Mouse (Mus musculus) neural tube, postnatal 0 days (tissue): ENCODE measurements around the gene Isoc2b. TPM values are rescaled to one million over a fixed set of nuclear protein-coding genes. Genes with fewer than 3 reads are reported as not detected.

ENCODE experiments used
- polyA plus RNA-seq: library from polyadenylated mRNA; unstranded; fragments of >200 nt; fragmentation: Nextera tagmentation; extraction: Ambion mirVana; gene quantifications from 2 replicates; pipeline ENCODE4 v1.2.1, GENCODE M21; 2015

Gene Isoc2b
- 3.1 and 4.0 TPM in 2 replicates for polyA plus RNA-seq

GRCm38 (mm10) chr7:4870133-4870532 lies at the start of gene Isoc2b:
Gene Isoc2b, minus strand, starts transcription at chr7:4870258.

GRCm38 (mm10) chr7:4915007-4915665 lies 45.1 kb upstream of the Isoc2b start, which contains the start of gene Zfp628:
Gene Zfp628, plus strand, starts transcription at chr7:4915217.

GRCm38 (mm10) chr7:4906466-4906950 lies 36.5 kb upstream of the Isoc2b start, which contains the start of gene Gm36210:
Gene Gm36210, minus strand, starts transcription at chr7:4906516.

GRCm38 (mm10) chr7:4876753-4877221 lies 6.7 kb upstream of the Isoc2b start, which contains the start of gene Isoc2a:
Gene Isoc2a, plus strand, starts transcription at chr7:4877153.

GRCm38 (mm10) chr7:4844245-4844916 lies 25.7 kb downstream of the Isoc2b start, which contains the start of gene Shisa7:
Gene Shisa7, minus strand, starts transcription at chr7:4844696.

GRCm38 (mm10) chr7:4812303-4813104 lies 57.6 kb downstream of the Isoc2b start, which contains the start of gene Ube2s:
Gene Ube2s, minus strand, starts transcription at chr7:4812590.

Other genes with a start within 250 kb of the Isoc2b start
- gene Tmem86b, start 238.8 kb downstream of the Isoc2b start, polyA plus RNA-seq: 0.75 and 1.0 TPM in 2 replicates
- gene Ppp6r1, start 211.2 kb downstream of the Isoc2b start, polyA plus RNA-seq: 11.9 and 12.9 TPM in 2 replicates
- gene Hspbp1, start 185.2 kb downstream of the Isoc2b start, polyA plus RNA-seq: 159 and 162 TPM in 2 replicates
- gene Brsk1, start 179.7 kb downstream of the Isoc2b start, polyA plus RNA-seq: 9.4 and 9.6 TPM in 2 replicates
- gene Tmem150b, start 145.0 kb downstream of the Isoc2b start, polyA plus RNA-seq: 0.13 TPM in 1 of 2 replicates, not detected in the other
- 27.9 and 32.2 TPM in 2 replicates for gene Kmt5c, start 130.1 kb downstream of the Isoc2b start, polyA plus RNA-seq
- gene Cox6b2, start 117.2 kb downstream of the Isoc2b start, polyA plus RNA-seq: 64.8 and 72.7 TPM in 2 replicates
- not detected in 2 replicates for gene Fam71e2, start 99.0 kb downstream of the Isoc2b start, polyA plus RNA-seq
- gene Il11, start 87.4 kb downstream of the Isoc2b start, polyA plus RNA-seq: 1.3 and 1.4 TPM in 2 replicates
- not detected in 2 replicates for gene Tmem190, start 87.3 kb downstream of the Isoc2b start, polyA plus RNA-seq
- gene Tmem238, start 80.6 kb downstream of the Isoc2b start, polyA plus RNA-seq: 15.1 and 19.9 TPM in 2 replicates
- gene Rpl28, start 77.4 kb downstream of the Isoc2b start, polyA plus RNA-seq: 306 and 332 TPM in 2 replicates
- 236 and 237 TPM in 2 replicates for gene Ube2s, start 57.7 kb downstream of the Isoc2b start, polyA plus RNA-seq
- 8.2 and 11.1 TPM in 2 replicates for gene Shisa7, start 25.6 kb downstream of the Isoc2b start, polyA plus RNA-seq
- 0.85 and 0.86 TPM in 2 replicates for gene Isoc2a, start 6.9 kb upstream of the Isoc2b start, polyA plus RNA-seq
- gene Gm36210, start 36.3 kb upstream of the Isoc2b start, polyA plus RNA-seq: 0.42 TPM in 1 of 2 replicates, not detected in the other
- gene Zfp628, start 45.0 kb upstream of the Isoc2b start, polyA plus RNA-seq: 3.0 and 4.2 TPM in 2 replicates
- 35.0 and 39.1 TPM in 2 replicates for gene Nat14, start 51.8 kb upstream of the Isoc2b start, polyA plus RNA-seq
- 0.88 and 1.3 TPM in 2 replicates for gene Ssc5d, start 55.5 kb upstream of the Isoc2b start, polyA plus RNA-seq
- gene Sbk2, start 94.1 kb upstream of the Isoc2b start, polyA plus RNA-seq: not detected in 2 replicates
- 0.12 and 0.25 TPM in 2 replicates for gene Sbk3, start 100.9 kb upstream of the Isoc2b start, polyA plus RNA-seq
- gene Zfp579, start 125.9 kb upstream of the Isoc2b start, polyA plus RNA-seq: 37.5 and 40.0 TPM in 2 replicates
- gene Zfp524, start 144.2 kb upstream of the Isoc2b start, polyA plus RNA-seq: 5.8 and 6.8 TPM in 2 replicates
- 22.9 and 26.6 TPM in 2 replicates for gene Fiz1, start 144.4 kb upstream of the Isoc2b start, polyA plus RNA-seq
- 1.3 and 2.1 TPM in 2 replicates for gene Gm44973, start 145.2 kb upstream of the Isoc2b start, polyA plus RNA-seq
- 5.1 and 5.6 TPM in 2 replicates for gene Zfp865, start 150.1 kb upstream of the Isoc2b start, polyA plus RNA-seq
- 72.3 and 78.9 TPM in 2 replicates for gene Ccdc106, start 150.3 kb upstream of the Isoc2b start, polyA plus RNA-seq
- not detected in 2 replicates for gene 4632433K11Rik, start 163.9 kb upstream of the Isoc2b start, polyA plus RNA-seq
- gene Zfp784, start 168.2 kb upstream of the Isoc2b start, polyA plus RNA-seq: 6.1 and 7.8 TPM in 2 replicates
- 128 and 133 TPM in 2 replicates for gene Zfp580, start 181.3 kb upstream of the Isoc2b start, polyA plus RNA-seq
- gene U2af2, start 191.9 kb upstream of the Isoc2b start, polyA plus RNA-seq: 72.7 and 76.9 TPM in 2 replicates
- 93.4 and 120 TPM in 2 replicates for gene Epn1, start 210.0 kb upstream of the Isoc2b start, polyA plus RNA-seq
- gene Rfpl4, start 246.7 kb upstream of the Isoc2b start, polyA plus RNA-seq: not detected in 2 replicates